Mouse (Mus musculus): ENCODE results near the gene Pllp. TPM values are rescaled to one million over a fixed set of nuclear protein-coding genes. Genes with fewer than 3 reads are reported as not detected.

The Pllp gene
- polyA plus RNA-seq, 1 experiment from 2014 or later, result 45.1 TPM

Other genes starting within 250 kb of the Pllp start
- 9.8 and 10.2 TPM in 2 replicates for gene Cpne2, start 163.3 kb downstream of the Pllp start, polyA plus RNA-seq (2014; fragmentation: Nextera tagmentation; extraction: Ambion mirVana)
- 27.9 and 33.0 TPM in 2 replicates for gene Rspry1, start 94.3 kb downstream of the Pllp start, polyA plus RNA-seq (2014; fragmentation: Nextera tagmentation; extraction: Ambion mirVana)
- gene Fam192a, start 94.3 kb downstream of the Pllp start, polyA plus RNA-seq (2014; fragmentation: Nextera tagmentation; extraction: Ambion mirVana), result 55.6 and 64.2 TPM in 2 replicates
- 53.5 and 61.0 TPM in 2 replicates for gene Arl2bp, start 29.7 kb downstream of the Pllp start, polyA plus RNA-seq (2014; fragmentation: Nextera tagmentation; extraction: Ambion mirVana)
- gene Ccl22, start 49.3 kb upstream of the Pllp start, polyA plus RNA-seq (2014; fragmentation: Nextera tagmentation; extraction: Ambion mirVana), result not detected in 2 replicates
- 7.2 and 10.8 TPM in 2 replicates for gene Cx3cl1, start 75.7 kb upstream of the Pllp start, polyA plus RNA-seq (2014; fragmentation: Nextera tagmentation; extraction: Ambion mirVana)
- not detected in 2 replicates for gene Ccl17, start 114.2 kb upstream of the Pllp start, polyA plus RNA-seq (2014; fragmentation: Nextera tagmentation; extraction: Ambion mirVana)
- gene Coq9, start 142.0 kb upstream of the Pllp start, polyA plus RNA-seq (2014; fragmentation: Nextera tagmentation; extraction: Ambion mirVana), result 81.6 and 83.4 TPM in 2 replicates
- 94.9 and 102 TPM in 2 replicates for gene Ciapin1, start 142.1 kb upstream of the Pllp start, polyA plus RNA-seq (2014; fragmentation: Nextera tagmentation; extraction: Ambion mirVana)
- 160 and 171 TPM in 2 replicates for gene Polr2c, start 161.2 kb upstream of the Pllp start, polyA plus RNA-seq (2014; fragmentation: Nextera tagmentation; extraction: Ambion mirVana)
- 24.1 and 27.7 TPM in 2 replicates for gene Dok4, start 180.1 kb upstream of the Pllp start, polyA plus RNA-seq (2014; fragmentation: Nextera tagmentation; extraction: Ambion mirVana)
- gene Ccdc102a, start 221.8 kb upstream of the Pllp start, polyA plus RNA-seq (2014; fragmentation: Nextera tagmentation; extraction: Ambion mirVana), result 27.5 and 28.2 TPM in 2 replicates
- 1.4 and 2.0 TPM in 2 replicates for gene Adgrg5, start 227.4 kb upstream of the Pllp start, polyA plus RNA-seq (2014; fragmentation: Nextera tagmentation; extraction: Ambion mirVana)